Mouse (Mus musculus) mesoderm, embryonic 11.5 days (tissue): ENCODE results near the gene Zpr1.

ENCODE experiments used
- DNase-seq: peaks from one replicate; pipeline ENCODE4 v3.0.0-alpha.2; 2012; ENCODE audit warnings: low read depth, low spot score

Gene Zpr1

DNA sequence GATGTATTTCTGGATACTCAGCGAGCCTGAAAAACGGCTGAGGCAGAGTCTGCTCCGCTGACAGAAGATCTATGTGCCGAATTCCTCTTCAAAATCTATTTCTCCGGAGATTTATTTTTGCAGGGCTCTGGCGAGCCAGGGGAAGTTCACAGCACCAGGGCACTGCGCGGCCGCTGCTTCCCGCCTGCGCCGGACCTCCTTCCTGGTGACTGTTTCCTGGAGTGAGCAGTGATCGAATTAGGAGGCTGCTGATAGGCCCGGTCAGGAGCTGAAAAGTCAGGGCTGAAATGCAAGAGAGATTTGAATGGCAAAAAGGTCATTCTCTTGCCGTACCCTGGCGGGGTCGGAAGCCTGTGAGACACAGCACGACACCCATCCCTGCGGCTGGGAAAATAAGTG lies 56.4 kb downstream of the Zpr1 start:
- peak; percentile 70 for DNase-seq

DNA sequence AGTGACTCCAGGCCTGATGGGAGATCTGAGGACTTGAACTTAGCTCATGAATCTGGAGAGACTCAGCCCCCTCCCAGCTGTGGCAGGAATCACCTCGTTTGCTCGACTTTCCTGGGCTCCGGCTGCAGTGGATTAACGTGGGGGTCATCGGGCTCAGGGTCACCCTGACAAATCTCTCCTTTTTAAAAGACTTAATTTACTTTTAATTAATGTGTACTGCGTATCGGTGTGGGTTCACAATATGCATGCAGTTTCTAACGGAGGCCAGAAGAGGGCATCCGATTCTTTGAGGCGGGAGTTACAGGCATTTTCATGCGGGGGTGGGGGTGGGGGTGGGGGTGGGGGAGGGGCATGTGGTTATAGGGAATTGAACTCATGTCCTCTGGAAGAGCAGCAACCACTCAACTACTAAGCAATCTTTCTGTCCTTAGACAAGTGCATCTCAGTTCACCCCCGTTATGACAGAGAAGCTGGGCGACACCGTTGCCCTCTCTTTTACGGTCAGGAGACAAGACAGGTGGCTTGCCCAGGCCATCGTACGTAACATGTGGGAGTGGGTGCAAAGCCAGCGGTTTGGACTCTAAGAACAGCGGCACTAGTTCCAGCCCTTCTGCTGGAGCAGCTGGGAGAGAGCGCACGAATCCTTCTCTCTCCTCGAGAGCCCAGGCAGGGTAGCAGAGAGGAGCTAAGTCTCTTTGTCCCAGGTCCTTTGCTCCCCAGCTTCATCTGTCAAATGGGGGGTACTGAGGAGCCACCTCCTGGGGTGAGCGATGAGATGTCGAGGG lies 57.1 kb downstream of the Zpr1 start:
- DNase-seq: no peak

DNA sequence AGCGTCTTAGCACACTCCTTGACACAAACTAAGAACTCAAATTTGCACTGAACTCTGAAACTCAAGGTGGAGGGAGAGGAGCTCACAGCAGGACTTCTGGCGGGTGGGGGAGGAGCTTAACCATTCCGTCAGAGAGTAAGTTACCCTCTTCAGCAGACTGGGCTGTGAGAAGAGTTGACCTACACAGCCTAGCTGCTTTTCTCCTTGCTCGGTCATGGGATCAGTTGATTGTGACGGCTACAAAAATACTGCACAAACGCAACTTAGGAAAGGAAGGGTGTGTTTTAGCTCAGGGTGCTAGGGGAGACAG lies 57.7 kb downstream of the Zpr1 start:
- no peak for DNase-seq

DNA sequence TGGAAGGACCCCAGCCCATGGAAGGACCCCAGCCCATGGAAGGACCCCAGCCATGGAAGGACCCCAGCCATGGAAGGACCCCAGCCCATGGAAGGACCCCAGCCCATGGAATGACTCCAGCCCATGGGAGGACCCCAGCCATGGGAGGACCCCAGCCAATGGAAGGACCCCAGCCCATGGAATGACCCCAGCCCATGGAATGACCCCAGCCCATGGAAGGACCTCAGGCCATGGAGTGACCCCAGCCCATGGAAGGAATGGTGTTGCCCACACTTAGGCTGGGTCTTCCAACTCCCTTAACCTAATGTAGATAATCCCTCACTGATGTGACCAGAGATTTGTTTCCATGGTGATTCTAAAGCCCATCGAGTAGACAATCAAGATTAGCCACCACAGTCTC lies 58.4 kb downstream of the Zpr1 start:
- no peak for DNase-seq
